Comparison of ENCODE assay signal across 19 mouse cellular contexts in genomic region chr19:33062165-33063058, GRCm38 (mm10).
DNase-seq lines count a peak whose midpoint lies in the region; ATAC-seq lines count a peak whose summit lies in the region.
"Had no signal": no experiment of that assay in that cellular context is flagged by ENCODE, and none has a peak within 500 bp of the region (broad histone marks: within the 10 kb centered on the region; RNA-seq: fewer than 3 reads in every experiment).

No protein-coding gene starts in this region.

- peak; percentile 41; the same call in 1 of the 2 replicates for ATAC-seq in lung, embryonic 16.5 days (ENCODE audit: low read depth)
- ATAC-seq in forebrain, embryonic 12.5 days (ENCODE audit: low FRiP score) = no peak
- ATAC-seq: forebrain, embryonic 14.5 days; midbrain, embryonic 13.5 days had no signal

- no peaks in the 10 kb centered on the region for H3K36me3 ChIP-seq in lung, embryonic 16.5 days (ENCODE audit: control insufficient read depth, insufficient read depth, low read length)
- no peaks in the 10 kb centered on the region for H3K36me3 ChIP-seq in forebrain, embryonic 12.5 days (replicated peaks)
- H3K36me3 ChIP-seq: midbrain, embryonic 13.5 days had no signal

- peak; percentile 12 to 30 for DNase-seq in adrenal gland, postnatal 36 days
- no peak for DNase-seq in adrenal gland, adult 18-20 months (ENCODE audit: low spot score in 2 of 2)
- DNase-seq in lung, postnatal 4 days = no peak
- DNase-seq in fibroblast of lung, adult 2 months (ENCODE audit: low read depth) = peak; percentile 46
- DNase-seq in lung, postnatal 36 days = peak; percentile 43
- no peak for DNase-seq in urinary bladder, postnatal 14 days (ENCODE audit: low spot score)
- DNase-seq: adrenal gland, postnatal 14 days; cerebellum, adult 9-11 months; embryo, embryonic 11 days; heart, adult 2 months; left cerebral cortex, postnatal 4 days had no signal

- H3K9me3 ChIP-seq in lung, embryonic 16.5 days (ENCODE audit: control insufficient read depth, low read length) = no peaks in the 10 kb centered on the region
- no peaks in the 10 kb centered on the region for H3K9me3 ChIP-seq in forebrain, embryonic 12.5 days
- H3K9me3 ChIP-seq: midbrain, embryonic 13.5 days had no signal

- H3K27ac ChIP-seq in lung, embryonic 16.5 days (ENCODE audit: low read length) = peak overlapping the region; percentile 22; the same call in 1 of the 2 replicates
- no peak overlapping the region for H3K27ac ChIP-seq in forebrain, embryonic 12.5 days
- H3K27ac ChIP-seq: heart, adult 2 months; kidney, postnatal 0 days; layer of hippocampus, adult 2 months; midbrain, embryonic 13.5 days had no signal

- peaks cover 7% of the 10 kb centered on the region; the same call in 1 of the 2 replicates for H3K4me1 ChIP-seq in lung, embryonic 16.5 days (replicated peaks; ENCODE audit: control insufficient read depth, insufficient read depth, low read length)
- peaks cover 4% of the 10 kb centered on the region; the same call in 1 of the 2 replicates for H3K4me1 ChIP-seq in forebrain, embryonic 12.5 days
- H3K4me1 ChIP-seq: midbrain, embryonic 13.5 days had no signal

- no peak overlapping the region for H3K4me2 ChIP-seq in lung, embryonic 16.5 days (ENCODE audit: low read depth, low read length)
- H3K4me2 ChIP-seq in forebrain, embryonic 12.5 days = no peak overlapping the region
- H3K4me2 ChIP-seq: liver, embryonic 11.5 days; midbrain, embryonic 13.5 days had no signal

- H3K27me3 ChIP-seq in lung, embryonic 16.5 days (ENCODE audit: control insufficient read depth, insufficient read depth, low read depth, low read length) = no peaks in the 10 kb centered on the region
- H3K27me3 ChIP-seq in forebrain, embryonic 12.5 days = no peaks in the 10 kb centered on the region

- no peak overlapping the region for H3K4me3 ChIP-seq in lung, embryonic 16.5 days (ENCODE audit: low read length)
- no peak overlapping the region for H3K4me3 ChIP-seq in forebrain, embryonic 12.5 days (replicated peaks)
- H3K4me3 ChIP-seq: heart, adult 2 months; layer of hippocampus, adult 2 months; midbrain, embryonic 13.5 days; myocyte had no signal

- no peak overlapping the region for H3K9ac ChIP-seq in lung, embryonic 16.5 days (ENCODE audit: low read length)
- no peak overlapping the region for H3K9ac ChIP-seq in forebrain, embryonic 12.5 days
- H3K9ac ChIP-seq: midbrain, embryonic 13.5 days had no signal

- 66% methylated on average over 8 of the region's 8 CpGs for WGBS in lung, embryonic 16.5 days
- 87% methylated on average over 8 of the region's 8 CpGs for WGBS in forebrain, embryonic 12.5 days

Comparison
In these comparisons a context has a peak if more than half of its experiments do, and no peak if none do; other contexts are left out.
1. DNase-seq: peak in adrenal gland, postnatal 36 days (2 of 2), fibroblast of lung, adult 2 months (single experiment) and lung, postnatal 36 days (single experiment); none in adrenal gland, adult 18-20 months (0 of 2), lung, postnatal 4 days (0 of 2) and urinary bladder, postnatal 14 days (single experiment).